Mouse (Mus musculus) spleen, adult 12 weeks (tissue): ENCODE results near the gene Cttnbp2.

Source experiments
- DNase-seq: peaks from one replicate; pipeline ENCODE4 v3.0.0; 2022; ENCODE audit warnings: low spot score

Gene Cttnbp2

DNA sequence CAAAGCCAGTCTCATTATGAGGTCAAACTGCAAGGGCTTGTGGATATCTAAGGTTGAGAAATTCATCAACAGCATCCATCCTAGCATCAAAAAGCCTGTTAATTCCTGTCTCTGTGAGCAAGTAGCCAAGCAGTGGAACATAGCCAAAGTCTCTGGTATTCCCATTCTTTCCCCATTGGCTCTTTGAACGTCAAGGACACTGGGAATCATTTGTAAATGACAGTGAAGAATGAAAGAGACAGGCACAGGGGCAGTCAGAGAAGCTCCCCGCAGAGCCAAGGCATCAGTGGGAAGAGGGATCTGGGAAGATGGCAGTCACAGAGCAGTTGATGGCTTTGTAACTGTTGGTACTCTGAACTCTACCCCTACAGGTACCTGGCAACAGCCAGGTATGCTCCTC is 46.9 kb downstream of the Cttnbp2 start:
- no peak for DNase-seq

DNA sequence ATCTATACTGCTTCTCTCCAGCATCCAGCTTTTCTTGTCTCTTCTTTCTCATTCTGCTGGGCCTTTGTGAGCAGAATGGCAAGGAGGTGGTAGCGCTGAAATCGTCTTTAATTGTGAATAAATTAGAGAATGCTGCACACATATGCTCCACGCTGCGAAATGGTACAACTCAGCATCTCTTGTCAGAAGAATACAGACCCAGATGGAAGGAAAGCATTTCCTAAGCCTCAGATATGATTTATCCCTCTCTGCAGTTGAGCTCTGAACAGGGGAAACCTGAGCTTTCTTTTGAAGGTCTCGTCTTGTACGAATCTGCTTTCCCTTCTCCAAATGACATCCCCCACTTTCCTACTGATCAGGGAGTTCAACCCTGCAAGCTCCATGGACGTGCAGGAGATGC is 48.4 kb downstream of the Cttnbp2 start:
- DNase-seq: no peak

GRCm38 (mm10) chr6:18465626-18466025 is 49.0 kb downstream of the Cttnbp2 start:
- no peak for DNase-seq

- DNase-seq: no peak
Measured at GRCm38 (mm10) chr6:18459657-18460056, 55.0 kb downstream of the Cttnbp2 start.

GRCm38 (mm10) chr6:18450551-18451193 is 64.0 kb downstream of the Cttnbp2 start:
- DNase-seq: no peak

DNA sequence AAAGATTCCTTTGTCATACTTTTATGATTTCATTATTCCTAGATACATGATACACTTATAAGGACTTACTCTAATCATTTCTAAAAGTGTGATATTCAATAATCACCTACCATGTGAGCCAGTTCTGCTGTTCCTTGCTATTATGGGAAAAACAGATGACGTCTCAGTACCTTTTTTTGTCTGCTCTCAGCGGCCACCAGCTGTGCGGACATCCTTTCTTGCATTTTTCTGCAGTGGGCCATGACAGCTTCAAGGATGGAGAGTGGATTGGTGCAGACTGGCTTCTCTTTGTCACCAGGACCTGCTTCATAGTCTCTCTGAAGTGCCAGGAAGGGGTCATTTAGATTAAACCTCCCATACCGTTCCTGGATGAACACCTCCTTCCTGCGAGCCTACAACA is 66.6 kb downstream of the Cttnbp2 start:
- DNase-seq: no peak

GRCm38 (mm10) chr6:18446917-18447316 is 67.7 kb downstream of the Cttnbp2 start:
- DNase-seq: no peak

DNA sequence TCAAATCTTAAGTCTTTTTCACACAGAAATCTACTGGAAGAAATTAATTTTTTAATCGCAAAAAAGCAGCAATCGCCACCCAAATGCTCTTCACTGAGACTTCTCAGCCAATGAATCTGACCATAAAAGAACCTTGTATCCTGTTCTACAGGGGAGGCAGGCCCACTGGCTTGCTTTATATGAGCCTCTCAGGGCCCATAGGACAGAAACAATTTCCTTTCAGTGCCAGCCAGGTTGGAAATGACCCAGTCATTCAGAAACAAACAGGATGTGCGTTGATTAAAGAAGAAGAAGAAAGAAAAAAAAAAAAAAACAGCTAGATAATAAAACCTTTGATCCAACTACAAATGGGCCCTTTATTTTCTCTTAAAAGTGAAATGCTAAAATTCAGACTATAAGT is 68.3 kb downstream of the Cttnbp2 start:
- DNase-seq: no peak

- no peak for DNase-seq
Measured at GRCm38 (mm10) chr6:18445747-18446146, 68.9 kb downstream of the Cttnbp2 start.

DNA sequence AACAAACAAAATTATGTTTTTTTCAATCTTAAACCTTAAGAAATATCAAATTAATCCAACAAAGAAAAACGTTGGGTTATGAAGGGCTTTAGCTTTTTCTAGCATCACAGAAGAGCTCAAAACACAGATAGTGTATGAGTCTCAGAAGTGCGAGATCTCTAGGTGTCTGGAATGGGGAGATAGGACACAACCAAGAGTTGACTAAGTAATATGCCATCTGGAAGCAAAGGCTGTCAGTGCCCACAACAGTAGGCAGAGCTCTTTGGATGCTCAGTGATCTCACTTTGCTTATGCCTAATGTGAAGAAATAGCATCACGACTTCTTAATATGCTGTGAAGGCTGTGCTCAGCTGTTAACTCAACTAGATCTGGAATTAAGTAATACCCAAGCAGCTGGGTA is 72.3 kb downstream of the Cttnbp2 start:
- no peak for DNase-seq

GRCm38 (mm10) chr6:18440918-18441532 is 73.6 kb downstream of the Cttnbp2 start:
- DNase-seq: no peak

DNA sequence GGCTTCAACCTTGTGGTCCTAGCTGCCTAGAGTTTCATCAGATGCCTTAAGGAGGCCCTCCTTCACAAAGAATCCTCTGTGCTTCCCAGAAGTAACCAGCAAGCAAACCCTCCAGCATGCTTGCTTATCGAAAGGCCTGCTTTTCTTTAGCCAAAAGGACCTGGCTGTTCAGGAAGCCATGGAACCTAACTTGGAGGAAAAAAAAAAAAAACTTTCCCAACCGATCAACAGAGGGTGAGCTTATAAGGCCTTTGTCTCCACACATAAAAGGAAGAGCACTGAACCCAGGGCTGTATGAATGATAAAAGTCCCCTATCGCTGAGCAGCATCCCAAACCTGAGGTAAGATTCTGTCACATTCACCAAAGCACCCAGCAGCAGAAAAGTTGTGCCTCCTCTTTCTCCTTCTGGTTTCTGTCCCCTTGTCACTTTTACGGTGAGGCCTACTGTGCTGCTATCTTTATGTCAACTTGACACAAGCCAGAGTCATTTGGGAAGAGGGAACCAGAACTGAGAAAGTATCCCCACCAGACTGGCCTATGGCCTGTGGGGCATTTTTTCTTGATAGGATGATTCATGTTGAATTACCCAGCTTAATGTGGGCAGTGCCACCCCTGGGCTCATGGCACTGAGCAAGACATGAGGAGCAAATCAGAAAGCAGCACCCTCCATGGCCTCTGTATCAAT is 78.4 kb downstream of the Cttnbp2 start:
- no peak for DNase-seq

DNA sequence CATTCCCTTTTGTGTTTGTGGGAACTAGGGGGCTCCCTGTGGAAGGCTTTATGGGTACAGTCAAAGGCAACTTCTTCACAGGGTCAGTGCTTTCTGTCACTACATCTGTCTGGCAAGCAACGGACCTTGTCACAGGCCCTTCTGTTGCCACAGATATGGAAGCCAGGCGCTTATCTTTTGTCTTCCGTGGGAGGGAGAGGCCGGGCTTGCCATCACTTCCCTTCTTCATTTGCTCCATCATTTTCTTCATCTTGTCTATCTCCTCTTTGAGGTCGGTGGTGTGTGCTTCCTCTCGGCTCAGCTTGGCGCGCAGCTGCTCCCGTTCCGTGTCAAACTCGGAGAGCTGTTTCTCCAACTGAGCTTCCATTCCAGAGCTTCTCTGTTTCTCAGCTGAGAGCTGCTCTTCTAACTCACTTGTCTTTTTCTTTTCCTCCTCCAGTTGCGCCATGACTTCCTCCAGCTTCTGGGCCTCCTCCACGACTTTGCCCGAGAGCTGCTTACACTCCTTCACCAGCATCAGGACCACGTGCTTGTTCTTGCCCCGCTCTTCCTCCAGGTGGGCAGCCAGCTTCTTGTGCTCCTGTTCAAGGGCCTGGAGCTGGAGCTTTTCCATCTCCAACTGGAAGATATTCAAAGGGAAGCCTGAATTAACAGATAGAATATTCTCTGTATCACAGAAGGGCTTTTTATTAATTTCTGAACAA is 79.7 kb downstream of the Cttnbp2 start:
- peak; percentile 37 for DNase-seq

DNA sequence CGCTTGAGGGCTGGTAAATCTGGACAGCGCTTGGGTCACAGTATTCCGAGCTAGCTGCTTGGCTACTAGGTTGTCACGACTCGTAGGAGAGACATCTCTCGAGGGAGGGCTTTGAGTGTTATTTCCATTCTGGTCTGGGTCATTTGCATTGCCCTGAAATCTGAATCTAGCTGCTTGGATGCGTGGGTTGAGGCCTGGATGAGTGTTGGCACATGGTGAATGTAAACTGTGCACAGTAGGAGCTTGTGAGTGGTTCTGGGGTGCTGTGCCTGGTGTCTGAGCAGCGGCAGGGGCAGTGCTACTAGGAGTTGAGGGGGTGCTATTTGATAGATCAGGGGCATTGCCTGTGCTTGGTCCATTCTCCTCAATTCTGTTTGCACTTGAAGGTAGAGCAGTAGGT is 80.3 kb downstream of the Cttnbp2 start:
- no peak for DNase-seq

GRCm38 (mm10) chr6:18432362-18432761 is 82.3 kb downstream of the Cttnbp2 start:
- DNase-seq: no peak

DNA sequence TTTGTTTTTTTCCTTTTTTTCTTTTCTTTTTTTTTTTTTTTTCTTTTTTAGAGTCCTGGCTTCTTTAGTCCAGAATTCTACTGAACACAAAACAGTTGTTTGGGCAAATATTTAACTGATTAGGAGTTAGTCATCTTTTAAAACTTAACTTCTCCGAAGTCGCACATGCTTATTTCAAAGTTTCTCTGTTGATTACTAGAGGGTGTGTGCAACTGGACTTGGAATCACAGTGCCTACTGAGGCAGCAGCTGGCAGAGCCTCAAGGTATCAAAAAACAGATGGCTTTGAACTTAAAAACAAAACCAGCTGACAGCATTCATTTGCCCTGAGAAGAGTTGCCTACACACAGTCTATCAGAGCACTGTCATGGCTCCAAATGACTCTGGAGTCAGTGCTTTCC is 82.8 kb downstream of the Cttnbp2 start:
- no peak for DNase-seq

GRCm38 (mm10) chr6:18430062-18430461 is 84.6 kb downstream of the Cttnbp2 start:
- DNase-seq: no peak

DNA sequence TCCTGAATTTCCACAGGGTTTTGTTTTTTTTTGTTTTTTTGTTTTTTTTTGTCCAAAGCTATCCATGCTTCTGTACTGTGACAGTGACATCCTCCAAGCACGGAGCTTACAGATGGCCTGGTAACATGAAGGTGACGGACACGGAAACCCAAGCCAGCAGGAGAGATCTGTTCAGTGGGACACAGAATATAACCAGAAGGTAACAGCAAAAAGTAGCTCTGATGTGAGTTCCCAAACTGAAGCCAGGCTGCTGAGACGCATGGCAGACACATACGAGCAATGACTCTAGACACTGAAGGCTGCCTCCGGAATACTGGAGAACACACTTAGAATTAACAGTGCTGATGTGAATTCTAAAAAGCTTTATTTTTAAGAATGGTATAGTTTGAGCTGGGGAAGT is 89.8 kb downstream of the Cttnbp2 start:
- no peak for DNase-seq

GRCm38 (mm10) chr6:18424367-18424766 is 90.3 kb downstream of the Cttnbp2 start:
- no peak for DNase-seq

DNA sequence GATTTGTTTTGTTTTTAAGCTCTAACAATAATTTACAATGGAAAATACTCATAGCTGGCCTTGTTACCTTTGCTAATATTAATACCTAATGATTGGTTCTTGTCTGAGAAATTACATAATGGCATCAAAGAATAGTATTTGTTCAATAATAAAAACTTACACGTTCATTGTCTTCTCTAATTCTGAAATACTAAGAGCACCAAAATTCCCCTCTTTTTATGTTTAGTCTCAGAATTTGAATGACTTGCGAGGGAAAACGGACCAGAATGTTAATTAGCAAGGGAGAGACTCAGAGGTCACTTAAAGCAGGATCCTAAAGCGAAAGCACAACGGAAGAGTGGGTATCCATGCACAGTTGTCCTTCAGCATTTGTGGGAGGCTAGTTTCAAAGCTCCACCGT is 91.5 kb downstream of the Cttnbp2 start:
- DNase-seq: no peak

GRCm38 (mm10) chr6:18421561-18421960 is 93.1 kb downstream of the Cttnbp2 start:
- DNase-seq: no peak

DNA sequence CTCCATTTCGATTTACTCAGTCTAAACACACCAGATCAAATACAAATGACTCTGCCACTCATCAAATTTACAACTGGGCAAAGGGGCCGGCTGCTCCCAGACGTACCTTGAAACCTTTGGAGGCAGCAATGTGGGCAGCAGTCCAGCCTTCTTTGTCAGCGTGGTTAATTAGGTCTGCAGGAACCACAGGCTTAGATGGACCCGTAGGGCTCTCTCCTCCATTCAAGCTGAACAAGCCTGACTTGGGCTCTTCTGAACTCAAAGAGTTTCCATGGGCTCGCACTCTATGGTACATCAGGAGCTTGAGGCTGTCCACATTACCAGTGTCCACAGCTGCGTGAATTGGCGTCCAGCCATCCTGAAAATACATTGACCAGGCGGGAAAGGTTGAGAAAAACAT is 94.0 kb downstream of the Cttnbp2 start:
- DNase-seq: no peak

- no peak for DNase-seq
Measured at GRCm38 (mm10) chr6:18417866-18418454, 96.7 kb downstream of the Cttnbp2 start.
